Mouse (Mus musculus) megakaryocyte, embryonic 14.5 days (primary cell): Measurements from ENCODE around the gene Tnpo1.

ENCODE experiments used
- FLI1 ChIP-seq: IDR thresholded peaks from 2 replicates; pipeline ENCODE4 v1.6.1; 2012; ENCODE audit warnings: low read length, inconsistent platforms, mixed read lengths
- GATA1 ChIP-seq: IDR thresholded peaks from 3 replicates; pipeline ENCODE4 v1.6.1; 2012; ENCODE audit warnings: mixed read lengths, low read length, inconsistent platforms, borderline replicate concordance

GRCm38 (mm10) chr13:98813167-98813566, 113.0 kb downstream of the Tnpo1 start:
- TF ChIP-seq GATA1, result no peak
- TF ChIP-seq FLI1, result no peak
